Mouse (Mus musculus) left cerebral cortex, postnatal 36 days (tissue): Measurements from ENCODE around the gene Ikzf2. TPM values are rescaled to one million over a fixed set of nuclear protein-coding genes. Genes with fewer than 3 reads are reported as not detected.

Experiments used
- DNase-seq, 2 experiments: peaks; one replicate each; pipeline ENCODE4 v3.0.0; 2021 to 2022; ENCODE audit warnings: low spot score in 2 of 2, mixed read lengths in 1 of 2
- intact Hi-C: fragments of 180-260 bp; cut with DNase I; formaldehyde crosslinking; loops from one replicate; pipeline ENCODE4 v1.15.1; 2025
- total RNA-seq, 2 experiments: library from RNA; stranded (reverse); gene quantifications; 2 replicates each; pipeline ENCODE4 v1.2.3; 2021

The Ikzf2 gene
- 1 to 10 TPM; 4.5 to 4.6 TPM for total RNA-seq

DNA sequence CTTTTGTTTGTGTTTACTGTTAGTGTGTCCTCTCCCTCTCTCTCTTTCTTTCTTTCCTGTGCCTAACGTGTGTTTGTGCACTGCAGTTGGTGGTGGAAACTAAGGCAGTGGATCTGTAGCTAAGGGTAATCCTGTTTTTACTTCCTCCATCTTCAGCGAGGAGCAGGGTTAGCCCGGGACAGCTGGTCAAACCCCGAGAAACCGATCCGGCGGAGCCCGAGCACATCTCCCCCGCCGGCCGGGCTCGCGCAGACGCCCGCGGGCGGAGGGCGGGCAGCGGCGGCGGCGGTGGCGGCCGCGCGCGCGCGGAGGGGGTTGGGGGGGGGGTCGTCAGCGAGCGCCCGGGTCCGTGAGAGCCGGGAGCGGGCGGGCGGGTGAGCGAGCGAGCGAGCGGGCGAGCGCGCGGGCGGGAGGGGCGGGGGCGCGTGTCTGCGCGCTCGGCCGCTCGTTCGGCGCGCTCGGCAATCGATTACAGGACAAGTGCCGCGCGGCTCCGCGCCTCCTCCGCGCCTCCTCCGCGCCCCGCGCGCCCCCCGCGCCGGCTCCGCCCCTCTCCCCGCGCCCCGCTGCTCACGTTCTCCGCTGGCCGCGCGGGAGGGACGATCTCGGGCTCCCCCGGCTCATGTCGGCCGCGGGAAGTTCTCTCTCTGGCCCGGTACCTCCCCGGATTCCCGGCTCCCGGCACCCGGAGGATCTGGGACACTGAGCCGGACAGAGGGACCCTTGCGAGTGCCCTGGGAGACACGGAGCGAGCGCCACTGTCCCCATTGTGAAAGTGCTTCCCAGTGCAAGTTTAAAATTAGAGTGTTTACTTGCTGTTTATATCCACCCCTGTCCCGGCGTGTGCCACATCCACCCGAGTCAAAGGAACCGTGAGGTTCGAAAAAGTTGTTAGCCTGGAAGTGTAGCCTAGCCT lies at the start of gene Ikzf2:
TSS of gene Ikzf2 (minus strand) at position 170 of the 916 bp plus-strand sequence.
- peak; percentile 68 to 72 for DNase-seq
- intact Hi-C loops, result loop anchor here (5.0 kb wide), 2 partner anchors 355 to 445 kb away; no protein-coding TSS in a partner anchor

- no peak for DNase-seq
- intact Hi-C loops, result no loop called here
Observed at GRCm38 (mm10) chr1:69729729-69730128, 42.7 kb upstream of the Ikzf2 start.

- intact Hi-C loops, result no loop called here
- DNase-seq, result no peak
Observed at GRCm38 (mm10) chr1:69729031-69729679, 42.1 kb upstream of the Ikzf2 start.

GRCm38 (mm10) chr1:69727968-69728367 lies 40.9 kb upstream of the Ikzf2 start:
- DNase-seq, result no peak
- intact Hi-C loops, result no loop called here

GRCm38 (mm10) chr1:69717107-69717506 lies 30.1 kb upstream of the Ikzf2 start:
- DNase-seq, result no peak
- intact Hi-C loops, result no loop called here

GRCm38 (mm10) chr1:69708571-69708970 lies 21.5 kb upstream of the Ikzf2 start:
- intact Hi-C loops, result no loop called here
- no peak for DNase-seq

GRCm38 (mm10) chr1:69703506-69704156 lies 16.6 kb upstream of the Ikzf2 start:
- intact Hi-C loops, result no loop called here
- no peak for DNase-seq

DNA sequence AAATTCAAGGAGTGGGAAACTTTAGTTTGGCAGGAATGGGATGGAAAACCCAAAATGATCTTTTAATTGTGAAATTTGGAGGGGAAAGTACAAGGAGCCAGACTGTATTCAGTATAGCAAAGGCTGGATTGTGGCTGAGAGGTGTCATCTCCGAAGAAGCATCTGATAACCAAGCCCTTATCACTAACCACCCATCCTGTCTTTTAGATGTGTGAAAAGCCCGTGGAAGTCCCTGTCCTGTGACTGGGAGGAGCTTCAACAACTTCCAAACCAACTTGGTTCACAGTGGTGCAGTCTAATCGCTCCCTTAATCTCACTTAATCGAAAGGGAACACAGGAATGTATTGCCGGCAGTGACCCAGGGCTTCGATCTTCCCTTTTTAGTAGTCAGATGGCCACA lies 4.9 kb upstream of the Ikzf2 start:
- DNase-seq, result no peak
- intact Hi-C loops, result no loop called here

GRCm38 (mm10) chr1:69688961-69689360 lies 1.9 kb upstream of the Ikzf2 start:
- DNase-seq, result peak in 1 of 2 experiments; percentile 14
- intact Hi-C loops, result loop anchor here (5.0 kb wide), 2 partner anchors 357 to 447 kb away; no protein-coding TSS in a partner anchor

DNA sequence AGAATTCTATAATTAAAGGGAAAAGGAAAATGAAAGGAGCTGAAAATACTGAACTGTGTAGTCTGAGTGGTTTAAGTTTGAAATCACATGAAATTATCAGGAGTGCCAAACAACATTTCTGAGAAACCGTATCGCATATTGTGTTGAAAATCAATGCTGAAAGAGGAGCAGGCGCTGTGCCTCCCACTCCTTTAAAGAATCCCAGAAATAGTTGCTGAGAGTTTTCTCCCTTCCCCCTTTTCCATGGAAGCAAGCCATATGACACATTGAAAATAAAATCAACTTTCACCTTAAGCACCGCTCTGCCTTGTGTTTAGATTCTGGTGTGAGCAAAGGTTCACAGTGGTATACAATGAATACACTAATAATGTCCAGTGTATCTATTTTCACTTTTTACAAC lies 1.1 kb upstream of the Ikzf2 start:
- intact Hi-C loops, result loop anchor here (5.0 kb wide), 2 partner anchors 356 to 446 kb away; no protein-coding TSS in a partner anchor
- no peak for DNase-seq

DNA sequence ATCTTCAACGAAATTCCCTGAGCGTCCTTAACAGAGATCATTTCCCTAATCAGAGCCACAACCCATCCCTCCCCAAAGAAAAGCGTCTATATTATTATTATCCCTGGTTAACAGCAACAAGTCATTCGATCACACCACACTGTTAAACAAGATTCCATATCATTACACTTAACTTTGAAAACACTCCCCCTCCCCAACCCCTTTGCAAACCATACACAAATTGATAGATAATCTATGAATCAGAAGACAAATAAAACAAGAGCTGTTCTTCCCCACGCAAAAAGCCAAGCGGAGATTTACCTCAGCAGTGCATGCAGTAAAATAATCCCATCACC lies 337 bp downstream of the Ikzf2 start:
- no peak for DNase-seq
- intact Hi-C loops, result loop anchor here (5.0 kb wide), 2 partner anchors 354 to 444 kb away; no protein-coding TSS in a partner anchor

GRCm38 (mm10) chr1:69685890-69686490 lies 1.1 kb downstream of the Ikzf2 start:
- intact Hi-C loops, result loop anchor here (5.0 kb wide), 2 partner anchors 354 to 444 kb away; no protein-coding TSS in a partner anchor

GRCm38 (mm10) chr1:69685049-69685889 lies 1.8 kb downstream of the Ikzf2 start:
- no peak for DNase-seq
- intact Hi-C loops, result loop anchor here (5.0 kb wide), 2 partner anchors 353 to 443 kb away; no protein-coding TSS in a partner anchor

More at GRCm38 (mm10) chr1:69685890-69686490, 1.1 kb downstream of the Ikzf2 start:
- DNase-seq, result no peak

DNA sequence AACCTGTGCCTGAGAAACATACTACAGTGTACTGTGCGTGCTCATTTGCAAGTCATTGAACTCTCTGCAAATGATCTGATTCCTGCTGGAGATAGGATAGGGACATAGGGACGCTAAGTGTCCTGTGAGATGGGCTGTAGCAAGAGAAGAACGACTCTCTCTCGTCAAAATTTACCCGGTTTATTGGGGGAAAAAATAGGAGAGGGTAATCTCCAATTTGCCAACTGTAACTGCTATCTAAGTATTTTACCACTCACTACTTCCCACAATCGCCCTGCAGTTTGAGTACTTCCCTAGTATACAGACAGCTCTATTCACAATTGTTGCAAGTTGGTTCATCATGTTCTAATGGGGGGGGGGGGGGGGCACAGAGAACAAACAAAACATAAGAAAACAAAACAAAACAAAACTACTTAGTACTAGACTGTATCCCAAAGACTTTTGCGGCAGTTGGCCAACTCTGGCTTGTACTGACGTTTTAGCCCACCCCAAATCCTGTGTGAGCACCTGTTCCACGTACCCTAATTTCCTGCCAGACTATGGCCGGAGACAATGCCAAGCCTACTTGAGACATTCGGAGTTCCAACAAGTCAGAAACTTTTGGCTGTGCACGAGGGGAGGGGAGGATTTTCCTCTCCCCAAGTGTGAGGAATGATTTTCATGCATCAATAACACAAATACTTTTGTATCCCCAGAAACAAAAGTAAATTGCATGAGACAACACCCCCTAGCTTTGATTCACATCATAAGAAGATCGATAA lies 2.6 kb downstream of the Ikzf2 start:
- DNase-seq, result no peak
- intact Hi-C loops, result loop anchor here (5.0 kb wide), 2 partner anchors 352 to 442 kb away; no protein-coding TSS in a partner anchor

DNA sequence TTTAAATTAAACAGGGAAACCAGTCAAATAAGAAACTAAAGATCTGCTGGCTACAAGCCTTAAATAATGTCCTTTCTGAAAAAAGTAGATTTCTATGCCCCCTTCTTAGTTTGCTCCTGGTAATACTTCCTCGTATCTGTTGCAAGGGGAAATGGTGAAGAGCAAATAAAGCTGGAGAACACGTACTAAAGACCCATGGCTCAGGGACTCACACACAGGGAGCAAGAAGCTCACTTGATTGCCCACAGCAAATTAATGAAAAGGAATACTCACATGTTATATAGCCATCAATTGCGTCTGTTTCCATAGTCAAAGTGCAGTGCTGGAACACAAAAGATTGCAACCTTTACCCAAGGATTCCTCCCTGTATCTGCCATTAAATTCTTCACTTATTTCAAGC lies 3.2 kb downstream of the Ikzf2 start:
- no peak for DNase-seq
- intact Hi-C loops, result no loop called here

GRCm38 (mm10) chr1:69683058-69683457 lies 4.0 kb downstream of the Ikzf2 start:
- intact Hi-C loops, result no loop called here

DNA sequence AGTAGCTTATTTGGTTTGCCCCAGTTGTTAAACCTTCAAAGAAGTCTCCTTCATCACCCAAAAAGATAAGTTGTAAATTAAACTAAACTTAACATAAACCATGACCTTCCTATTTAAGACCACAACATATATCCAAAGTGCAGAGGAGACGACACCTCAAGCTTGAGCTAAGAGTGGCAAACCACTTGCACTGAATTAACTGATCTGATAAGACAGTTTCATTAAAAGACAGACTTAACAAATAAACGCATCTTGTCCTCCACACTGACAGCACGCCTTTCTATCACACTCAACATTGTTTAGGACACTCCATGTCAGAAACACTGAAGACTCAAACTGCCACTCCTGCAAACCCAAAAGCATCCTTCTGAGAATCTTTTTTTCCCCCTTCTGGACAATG lies 4.8 kb downstream of the Ikzf2 start:
- no peak for DNase-seq
- intact Hi-C loops, result no loop called here

More at GRCm38 (mm10) chr1:69683058-69683457, 4.0 kb downstream of the Ikzf2 start:
- no peak for DNase-seq

- intact Hi-C loops, result no loop called here
- no peak for DNase-seq
Observed at GRCm38 (mm10) chr1:69681003-69681402, 6.0 kb downstream of the Ikzf2 start.
